Mouse (Mus musculus): ENCODE results near the gene Nav2. TPM values are rescaled to one million over a fixed set of nuclear protein-coding genes. Genes with fewer than 3 reads are reported as not detected.

Nav2 gene
- polyA plus RNA-seq, 1 experiment from 2014 or later, result 2.2 TPM

DNA sequence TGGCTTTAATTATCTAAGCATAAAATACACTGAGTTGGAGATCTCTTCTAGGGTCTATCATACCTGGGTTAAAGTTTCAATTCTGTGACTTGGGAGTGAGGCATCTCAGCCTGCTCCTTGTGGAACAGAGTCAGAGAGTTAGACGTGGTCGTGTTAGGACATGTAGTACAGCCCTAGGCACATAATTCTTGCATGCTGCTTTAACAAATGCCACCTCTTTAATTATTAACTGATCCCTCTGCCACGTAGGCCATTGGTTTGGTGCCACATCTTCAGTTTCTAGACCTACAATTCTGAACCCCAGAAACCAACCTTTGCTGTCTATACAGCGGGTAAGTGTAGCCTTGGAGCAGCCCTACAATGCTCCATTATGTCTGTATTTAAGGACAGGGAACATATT lies 381.8 kb downstream of the Nav2 start:
- H3K4me2 ChIP-seq, result no peak overlapping the region
- no peak for ATAC-seq (ENCODE audit: insufficient read depth)
- no peak overlapping the region for H3K27ac ChIP-seq (replicated peaks)
- no peaks in the 10 kb centered on the region for H3K9me3 ChIP-seq (replicated peaks)
- H3K27me3 ChIP-seq, result no peaks in the 10 kb centered on the region
- H3K36me3 ChIP-seq (replicated peaks), result no peaks in the 10 kb centered on the region
- no peak overlapping the region for H3K4me3 ChIP-seq (replicated peaks)
- no peak overlapping the region for H3K9ac ChIP-seq
- 62% methylated on average over 4 of the region's 4 CpGs for WGBS (ENCODE audit: insufficient replicate concordance)
- peaks cover 16% of the 10 kb centered on the region for H3K4me1 ChIP-seq (replicated peaks)

DNA sequence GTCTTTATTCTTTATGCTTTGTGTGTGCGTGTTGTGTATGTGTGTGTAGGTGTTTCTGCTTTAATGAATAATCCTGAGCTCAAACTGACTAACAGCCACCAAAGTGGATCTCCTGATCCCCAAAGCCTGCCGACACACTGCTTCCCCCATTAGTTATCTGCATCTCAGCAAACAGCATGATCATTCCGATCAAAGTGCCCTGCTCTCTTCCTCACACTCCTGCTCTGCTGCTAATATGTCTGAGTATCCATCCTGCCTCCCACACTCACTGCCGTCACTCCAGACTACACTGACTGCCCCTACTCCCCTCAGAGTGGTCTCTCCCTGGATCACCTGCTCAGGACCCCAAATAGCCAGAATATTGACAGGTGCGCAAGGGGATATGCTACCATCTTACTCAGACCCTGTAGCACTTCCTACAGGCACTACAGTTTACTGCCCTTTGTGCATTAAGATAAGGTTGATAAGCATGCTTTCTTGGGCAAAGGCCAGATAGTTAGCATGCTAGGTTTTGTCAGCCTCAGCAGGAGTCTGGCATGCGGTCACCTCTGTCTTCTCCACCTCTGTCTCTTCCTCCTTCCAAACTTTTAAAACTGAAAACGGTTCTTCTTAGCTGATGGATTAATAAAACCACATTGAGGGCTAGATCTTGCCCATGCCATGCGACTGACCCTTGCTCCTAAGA lies 382.8 kb downstream of the Nav2 start:
- H3K27ac ChIP-seq (replicated peaks), result no peak overlapping the region
- 59% methylated on average over 8 of the region's 8 CpGs for WGBS (ENCODE audit: insufficient replicate concordance)
- ATAC-seq (ENCODE audit: insufficient read depth), result peak; percentile 40; the same call in 1 of the 2 replicates

DNA sequence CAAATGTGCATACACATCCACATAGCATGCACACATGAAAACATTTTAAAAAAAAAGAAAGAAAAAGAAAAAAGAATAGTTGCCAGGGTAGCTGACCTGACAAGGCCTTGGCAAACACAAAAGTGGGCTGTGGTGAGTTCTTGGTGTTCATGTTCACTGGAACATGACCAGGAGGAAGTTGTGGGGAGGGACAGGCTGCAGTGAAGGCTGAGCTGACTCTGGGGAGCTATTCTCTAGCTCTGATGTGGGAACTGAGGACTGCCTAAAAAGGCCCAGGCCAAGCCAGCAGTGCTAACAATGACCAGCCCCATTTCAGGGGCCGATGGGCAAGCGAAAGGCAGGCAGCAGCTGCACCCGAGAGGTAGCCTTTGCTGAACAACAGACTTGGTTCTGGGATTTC lies 388.6 kb downstream of the Nav2 start:
- no peaks in the 10 kb centered on the region for H3K36me3 ChIP-seq (replicated peaks)
- H3K9me3 ChIP-seq (replicated peaks), result no peaks in the 10 kb centered on the region
- 0 out of 2 replicates have a peak, but pooled peaks cover 4% of the 10 kb centered on the region for H3K27me3 ChIP-seq
- H3K9ac ChIP-seq, result no peak overlapping the region
- no peak overlapping the region for H3K4me2 ChIP-seq
- 58% methylated on average over 3 of the region's 3 CpGs for WGBS (ENCODE audit: insufficient replicate concordance)
- no peak for ATAC-seq (ENCODE audit: insufficient read depth)
- peaks cover 29% of the 10 kb centered on the region for H3K4me1 ChIP-seq (replicated peaks)
- no peak overlapping the region for H3K4me3 ChIP-seq (replicated peaks)
- no peak overlapping the region for H3K27ac ChIP-seq (replicated peaks)

More for the DNA sequence above, 382.8 kb downstream of the Nav2 start:
- H3K9ac ChIP-seq, result no peak overlapping the region
- no peak overlapping the region for H3K4me3 ChIP-seq (replicated peaks)
- no peaks in the 10 kb centered on the region for H3K27me3 ChIP-seq
- H3K36me3 ChIP-seq (replicated peaks), result no peaks in the 10 kb centered on the region
- H3K9me3 ChIP-seq (replicated peaks), result no peaks in the 10 kb centered on the region
- no peak overlapping the region for H3K4me2 ChIP-seq
- peaks cover 15% of the 10 kb centered on the region for H3K4me1 ChIP-seq (replicated peaks)

DNA sequence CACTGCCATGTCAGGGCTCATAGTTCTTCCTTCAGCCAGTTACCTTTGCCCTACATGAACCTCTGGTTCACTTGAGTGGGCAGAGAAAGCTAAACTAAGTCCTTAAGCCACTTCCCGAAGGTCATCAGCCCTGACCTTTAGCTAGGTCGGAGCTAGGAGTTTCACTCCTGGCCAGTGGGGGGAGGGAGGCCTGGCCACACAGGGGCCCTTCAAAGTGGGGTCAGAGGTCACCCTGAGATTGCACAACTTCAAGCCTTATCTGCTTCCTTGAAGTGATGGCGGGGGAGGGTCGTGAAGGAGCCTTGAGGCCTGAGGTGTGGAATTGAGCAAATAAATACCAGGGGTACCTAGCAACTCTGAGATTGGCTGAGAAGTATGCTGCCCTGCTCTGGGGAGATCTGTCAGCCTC lies 389.9 kb downstream of the Nav2 start:
- Histone ChIP-seq H3K9me3 (replicated peaks) (no peaks in the 10 kb centered on the region), H3K4me3 (replicated peaks) (no peak overlapping the region), H3K27ac (replicated peaks) (no peak overlapping the region), H3K9ac (no peak overlapping the region), H3K4me2 (no peak overlapping the region), H3K27me3 (peaks cover 13% of the 10 kb centered on the region; the same call in 1 of the 2 replicates), H3K36me3 (replicated peaks) (no peaks in the 10 kb centered on the region), H3K4me1 (replicated peaks) (peaks cover 28% of the 10 kb centered on the region)
- WGBS (ENCODE audit: insufficient replicate concordance), result 46% methylated on average over 4 of the region's 4 CpGs
- ATAC-seq (ENCODE audit: insufficient read depth), result no peak

DNA sequence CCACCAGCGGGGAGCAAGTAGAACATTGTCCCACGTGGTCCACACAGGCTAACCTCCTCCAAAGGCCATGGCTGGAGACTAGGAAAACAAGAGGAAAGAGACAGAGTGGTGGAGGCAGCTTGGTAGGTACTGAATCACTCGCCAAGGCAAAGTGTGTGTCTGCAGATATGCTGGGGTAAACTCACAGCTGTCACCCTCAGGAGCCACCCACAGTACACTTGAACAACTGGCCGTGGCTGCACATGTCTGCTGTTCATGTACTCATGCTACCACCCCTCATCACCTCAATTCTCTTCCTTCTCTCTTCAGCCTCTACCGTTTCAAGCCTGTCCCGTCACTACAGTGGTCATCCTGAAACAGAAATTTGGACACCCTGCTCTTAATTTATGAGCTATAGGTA lies 393.0 kb downstream of the Nav2 start:
- no peak overlapping the region for H3K27ac ChIP-seq (replicated peaks)
- no peak overlapping the region for H3K9ac ChIP-seq
- H3K4me3 ChIP-seq (replicated peaks), result no peak overlapping the region
- H3K36me3 ChIP-seq (replicated peaks), result no peaks in the 10 kb centered on the region
- 63% methylated on average over 6 of the region's 6 CpGs for WGBS (ENCODE audit: insufficient replicate concordance)
- H3K9me3 ChIP-seq (replicated peaks), result no peaks in the 10 kb centered on the region
- H3K4me2 ChIP-seq, result no peak overlapping the region
- H3K4me1 ChIP-seq (replicated peaks), result peaks cover 29% of the 10 kb centered on the region
- H3K27me3 ChIP-seq, result peaks cover 43% of the 10 kb centered on the region
- no peak; the same call in 1 of the 2 replicates for ATAC-seq (ENCODE audit: insufficient read depth)

DNA sequence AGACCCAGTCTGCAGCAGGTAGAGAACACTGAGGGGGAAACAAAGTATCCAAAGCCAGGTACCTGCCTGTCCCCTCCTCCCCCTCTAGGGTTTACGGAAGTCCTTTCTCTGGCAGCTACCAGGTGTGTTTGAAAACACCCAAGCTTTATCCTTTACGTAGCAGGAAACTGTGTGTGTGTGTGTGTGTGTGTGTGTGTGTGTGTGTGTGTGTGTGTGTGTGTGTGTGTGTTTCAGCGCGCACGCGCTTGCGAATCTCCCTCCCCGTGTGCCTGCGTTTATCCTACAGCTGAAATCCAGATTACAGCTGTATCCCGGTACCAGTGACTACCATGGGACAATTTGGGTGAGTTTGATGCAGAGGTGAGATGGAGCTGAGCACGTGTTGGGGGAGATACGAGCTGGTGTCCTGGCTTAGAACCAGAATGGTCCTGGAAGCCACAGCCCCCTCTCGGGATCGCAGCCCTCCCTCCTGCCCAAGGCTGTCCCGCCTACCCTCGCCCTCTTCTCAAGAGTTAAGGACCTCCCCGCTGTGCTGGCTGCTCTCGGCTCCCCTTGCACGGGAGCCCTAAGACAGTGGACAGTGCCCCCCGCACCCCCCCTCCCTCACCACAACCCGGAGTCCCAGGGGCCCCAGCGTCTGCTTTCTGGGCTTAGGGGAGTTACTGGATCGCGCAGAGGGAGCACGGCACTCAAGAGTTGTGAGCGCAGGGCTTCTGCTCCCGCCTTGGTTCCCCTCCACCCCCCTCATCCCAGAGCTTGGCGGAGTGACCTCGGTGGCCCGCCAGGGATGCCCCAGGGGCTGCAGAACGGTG lies 395.3 kb downstream of the Nav2 start:
- H3K9ac ChIP-seq, result no peak overlapping the region
- peaks cover 24% of the 10 kb centered on the region; the same call in 1 of the 2 replicates for H3K4me1 ChIP-seq (replicated peaks)
- H3K4me3 ChIP-seq (replicated peaks), result peak overlapping the region; percentile 39
- no peaks in the 10 kb centered on the region for H3K9me3 ChIP-seq (replicated peaks)
- no peak for ATAC-seq (ENCODE audit: insufficient read depth)
- H3K36me3 ChIP-seq (replicated peaks), result no peaks in the 10 kb centered on the region
- H3K27me3 ChIP-seq, result peaks cover 44% of the 10 kb centered on the region
- WGBS (ENCODE audit: insufficient replicate concordance), result 3% methylated on average over 31 of the region's 31 CpGs
- H3K4me2 ChIP-seq, result peak overlapping the region; percentile 65
- no peak overlapping the region for H3K27ac ChIP-seq (replicated peaks)

DNA sequence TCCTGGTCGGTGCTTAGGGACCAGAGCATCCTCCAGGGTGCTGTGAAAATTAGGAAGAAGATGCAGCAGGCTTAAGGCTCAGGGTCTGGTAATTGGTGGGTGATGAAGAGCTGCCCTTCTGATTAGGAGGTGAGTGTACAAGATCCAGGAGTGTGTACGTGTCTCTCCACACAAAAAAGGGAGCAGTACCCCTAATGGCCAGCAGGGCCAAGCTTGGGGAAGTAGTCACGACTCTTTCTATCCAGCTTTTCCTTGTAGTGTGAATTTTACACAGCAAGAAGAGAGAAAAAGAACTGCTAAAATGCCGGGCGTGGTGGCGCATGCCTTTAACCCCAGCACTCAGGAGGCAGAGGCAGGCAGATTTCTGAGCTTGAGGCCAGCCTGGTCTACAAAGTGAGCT lies 399.2 kb downstream of the Nav2 start:
- H3K4me1 ChIP-seq (replicated peaks), result peaks cover 25% of the 10 kb centered on the region
- H3K27ac ChIP-seq (replicated peaks), result no peak overlapping the region
- H3K27me3 ChIP-seq, result peaks cover 34% of the 10 kb centered on the region
- no peaks in the 10 kb centered on the region for H3K9me3 ChIP-seq (replicated peaks)
- no peak overlapping the region for H3K9ac ChIP-seq
- WGBS (ENCODE audit: insufficient replicate concordance), result 65% methylated on average over 6 of the region's 6 CpGs
- H3K4me2 ChIP-seq, result no peak overlapping the region
- no peaks in the 10 kb centered on the region for H3K36me3 ChIP-seq (replicated peaks)
- ATAC-seq (ENCODE audit: insufficient read depth), result no peak
- no peak overlapping the region for H3K4me3 ChIP-seq (replicated peaks)

DNA sequence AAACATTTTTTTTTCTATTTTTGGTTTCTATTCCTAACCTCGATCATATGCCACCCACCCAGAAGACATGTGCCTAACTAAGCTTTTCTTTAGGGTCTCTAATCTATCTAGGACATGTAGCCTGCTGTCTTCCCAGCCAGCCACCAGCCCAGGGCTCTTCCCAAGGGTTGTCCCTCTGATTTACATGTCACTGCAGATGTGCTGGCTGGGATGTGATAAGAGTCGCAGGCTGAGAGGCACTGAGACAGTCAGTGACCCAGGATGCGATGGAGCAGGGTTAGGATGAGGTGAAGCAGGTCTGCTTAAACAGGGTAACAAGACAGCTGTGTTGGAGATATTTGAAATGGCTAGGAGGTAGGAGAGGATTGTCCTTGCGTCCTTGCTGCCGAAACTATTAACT lies 401.2 kb downstream of the Nav2 start:
- no peaks in the 10 kb centered on the region for H3K9me3 ChIP-seq (replicated peaks)
- WGBS (ENCODE audit: insufficient replicate concordance), result 49% methylated on average over 5 of the region's 5 CpGs
- peaks cover 17% of the 10 kb centered on the region; the same call in 1 of the 2 replicates for H3K27me3 ChIP-seq
- no peak overlapping the region for H3K4me3 ChIP-seq (replicated peaks)
- peak; percentile 61 for ATAC-seq (ENCODE audit: insufficient read depth)
- no peak overlapping the region for H3K4me2 ChIP-seq
- H3K9ac ChIP-seq, result no peak overlapping the region
- no peaks in the 10 kb centered on the region for H3K36me3 ChIP-seq (replicated peaks)
- H3K4me1 ChIP-seq (replicated peaks), result peaks cover 25% of the 10 kb centered on the region
- no peak overlapping the region for H3K27ac ChIP-seq (replicated peaks)

DNA sequence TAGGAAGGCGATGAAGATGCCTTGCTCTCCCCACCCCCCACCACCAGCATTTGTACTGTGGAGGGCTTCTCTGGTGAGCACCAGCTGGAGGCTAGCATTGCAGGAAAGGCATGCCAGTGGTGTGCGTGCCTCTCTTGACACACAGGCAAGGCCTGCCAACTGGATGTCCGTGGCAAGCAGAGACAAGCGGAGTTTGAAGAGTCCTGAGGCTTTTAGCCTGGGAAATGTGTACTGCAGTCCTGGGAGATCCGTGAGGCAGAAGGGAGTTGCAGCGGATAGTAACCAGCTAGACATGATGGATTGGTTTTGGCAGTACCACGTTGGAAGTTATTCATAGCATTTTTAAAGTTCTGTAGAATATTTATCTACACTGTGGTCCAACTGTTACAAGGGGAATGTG lies 405.4 kb downstream of the Nav2 start:
- no peak for ATAC-seq (ENCODE audit: insufficient read depth)
- no peaks in the 10 kb centered on the region for H3K36me3 ChIP-seq (replicated peaks)
- no peak overlapping the region for H3K9ac ChIP-seq
- H3K4me3 ChIP-seq (replicated peaks), result no peak overlapping the region
- no peaks in the 10 kb centered on the region; the same call in 1 of the 2 replicates for H3K27me3 ChIP-seq
- 68% methylated on average over 7 of the region's 7 CpGs for WGBS (ENCODE audit: insufficient replicate concordance)
- H3K4me1 ChIP-seq (replicated peaks), result peaks cover 28% of the 10 kb centered on the region
- H3K27ac ChIP-seq (replicated peaks), result no peak overlapping the region
- H3K9me3 ChIP-seq (replicated peaks), result no peaks in the 10 kb centered on the region
- H3K4me2 ChIP-seq, result no peak overlapping the region

DNA sequence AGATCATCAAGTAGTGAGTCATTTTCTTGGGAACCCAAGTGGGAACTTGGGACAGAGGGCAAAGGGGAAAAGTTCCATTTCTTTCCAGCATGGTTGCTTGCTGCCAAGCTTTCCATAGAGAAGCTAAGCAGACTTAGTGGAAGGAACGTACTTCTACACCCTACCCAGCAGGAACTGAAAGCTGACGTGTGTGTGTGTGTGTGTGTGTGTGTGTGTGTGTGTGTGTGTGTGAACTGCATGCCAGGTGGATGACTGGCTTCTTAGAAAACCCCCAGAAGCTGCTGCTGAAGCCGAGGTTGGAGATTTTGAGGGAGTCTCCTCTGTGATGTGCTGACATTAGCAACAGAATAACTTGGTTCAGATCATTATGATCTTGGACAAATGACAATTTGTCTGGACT lies 406.5 kb downstream of the Nav2 start:
- H3K27me3 ChIP-seq, result no peaks in the 10 kb centered on the region; the same call in 1 of the 2 replicates
- H3K4me1 ChIP-seq (replicated peaks), result peaks cover 31% of the 10 kb centered on the region
- H3K4me3 ChIP-seq (replicated peaks), result no peak overlapping the region
- 45% methylated on average over 3 of the region's 3 CpGs for WGBS (ENCODE audit: insufficient replicate concordance)
- no peaks in the 10 kb centered on the region for H3K36me3 ChIP-seq (replicated peaks)
- no peak for ATAC-seq (ENCODE audit: insufficient read depth)
- no peak overlapping the region for H3K27ac ChIP-seq (replicated peaks)
- no peak overlapping the region for H3K9ac ChIP-seq
- H3K9me3 ChIP-seq (replicated peaks), result no peaks in the 10 kb centered on the region
- H3K4me2 ChIP-seq, result no peak overlapping the region

DNA sequence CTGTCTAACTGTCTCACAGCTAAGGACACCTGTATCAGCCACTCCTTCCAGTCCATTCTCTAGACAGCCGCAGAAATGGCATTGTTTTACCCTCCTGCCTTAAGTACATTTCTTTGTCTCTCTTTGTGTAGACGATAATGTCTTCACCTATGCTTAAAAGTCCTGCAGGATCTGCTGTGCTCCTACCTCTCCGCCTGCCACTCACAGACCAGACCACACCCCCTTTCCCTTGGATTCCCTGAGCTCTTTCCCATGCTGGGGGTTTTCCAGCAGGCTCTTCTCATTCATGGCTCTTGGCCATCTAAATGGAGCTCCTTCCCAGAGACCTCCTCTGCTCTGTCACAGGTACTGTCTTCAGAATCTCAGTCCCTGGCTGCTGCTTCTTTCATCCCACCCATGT lies 408.1 kb downstream of the Nav2 start:
- Histone ChIP-seq H3K27ac (replicated peaks) (no peak overlapping the region), H3K4me3 (replicated peaks) (no peak overlapping the region), H3K36me3 (replicated peaks) (no peaks in the 10 kb centered on the region), H3K27me3 (no peaks in the 10 kb centered on the region; the same call in 1 of the 2 replicates), H3K9me3 (replicated peaks) (no peaks in the 10 kb centered on the region), H3K9ac (no peak overlapping the region), H3K4me1 (replicated peaks) (peaks cover 42% of the 10 kb centered on the region), H3K4me2 (no peak overlapping the region)
- 70% methylated on average over 3 of the region's 3 CpGs for WGBS (ENCODE audit: insufficient replicate concordance)
- no peak for ATAC-seq (ENCODE audit: insufficient read depth)
